ENCODE assay signal across 7 mouse cellular contexts in genomic region chr6:134425216-134425717, GRCm38 (mm10). TPM values are rescaled to one million over a fixed set of nuclear protein-coding genes. Genes with fewer than 3 reads are reported as not detected.
A peak's percentile ranks its signal among the peaks of the same experiment; 100 is the strongest.
DNase-seq lines count a peak whose midpoint lies in the region; ATAC-seq lines count a peak whose summit lies in the region.

No protein-coding gene starts in this region.

- peaks cover 3% of the 10 kb centered on the region; the same call in 1 of the 2 replicates for H3K4me1 ChIP-seq in intestine, embryonic 15.5 days (replicated peaks)

- peak; percentile 85 for ATAC-seq in granulocyte monocyte progenitor cell, adult 5-6 weeks (replicated peaks; ENCODE audit: poor library complexity, severe bottlenecking)
- ATAC-seq in intestine, embryonic 15.5 days, result peak; percentile 83
- ATAC-seq in megakaryocyte progenitor cell, adult 5-6 weeks (replicated peaks; ENCODE audit: poor library complexity), result peak; percentile 93

- peak; percentile 75 for DNase-seq in adrenal gland, postnatal 10 days
- DNase-seq in embryo, embryonic 10.5 days (ENCODE audit: low spot score), result peak; percentile 89
- DNase-seq in left cerebral cortex, postnatal 14 days (ENCODE audit: low spot score in 2 of 2), result peak; percentile 77 to 78
- peak; percentile 52 for DNase-seq in right cerebral cortex, postnatal 14 days

- no peaks in the 10 kb centered on the region for H3K36me3 ChIP-seq in intestine, embryonic 15.5 days

- H3K27me3 ChIP-seq in intestine, embryonic 15.5 days (replicated peaks), result no peaks in the 10 kb centered on the region

- no peaks in the 10 kb centered on the region for H3K9me3 ChIP-seq in intestine, embryonic 15.5 days

- no peak overlapping the region for H3K4me3 ChIP-seq in intestine, embryonic 15.5 days (replicated peaks)

- WGBS in intestine, embryonic 15.5 days, result 33% methylated on average over 11 of the region's 11 CpGs

- H3K9ac ChIP-seq in intestine, embryonic 15.5 days, result no peak overlapping the region

- no peak overlapping the region for H3K27ac ChIP-seq in intestine, embryonic 15.5 days

- intact Hi-C loops in left cerebral cortex, postnatal 14 days (cut with DNase I), result loop anchor here (1.0 to 10.0 kb wide), 2 partner anchors 190 to 440 kb away; no protein-coding TSS in a partner anchor

- peak overlapping the region; percentile 42; the same call in 1 of the 2 replicates for H3K4me2 ChIP-seq in intestine, embryonic 15.5 days (replicated peaks)

RNA-seq across cellular contexts. Expression of gene Bcl2l14, which starts 29.1 kb away (rescaled TPM):
- not detected for total RNA-seq in adrenal gland, postnatal 10 days (2021)
- 2.0 TPM in 1 of 2 replicates, not detected in the other for total RNA-seq in granulocyte monocyte progenitor cell, adult 5-6 weeks (2014; fragmentation: Nextera tagmentation)
- 0.60 and 4.0 TPM in 2 replicates for total RNA-seq in granulocyte monocyte progenitor cell, adult 5-6 weeks (2017)
- 3.9 TPM in 2 replicates for polyA plus RNA-seq in intestine, embryonic 15.5 days (2015; fragmentation: Nextera tagmentation; extraction: Ambion mirVana)
- total RNA-seq in left cerebral cortex, postnatal 14 days (2021), result not detected
- total RNA-seq in megakaryocyte progenitor cell, adult 5-6 weeks (2015), result 1.3 and 1.4 TPM in 2 replicates
- total RNA-seq in megakaryocyte progenitor cell, adult 5-6 weeks (2017), result 1.3 and 1.6 TPM in 2 replicates
